Mouse (Mus musculus): ENCODE data around the gene Cpm. TPM values are rescaled to one million over a fixed set of nuclear protein-coding genes. Genes with fewer than 3 reads are reported as not detected.
"Not testable (repeated sequence)": the region's sequence is repeated elsewhere in the genome, so short reads cannot be mapped to it uniquely, and the experiment has no call there.

The Cpm gene
- polyA plus RNA-seq, 1 experiment from 2014 or later: 3.1 TPM

GRCm38 (mm10) chr10:117702024-117702833 is 72.9 kb downstream of the Cpm start:
- H3K9ac ChIP-seq: no peak overlapping the region
- H3K9me3 ChIP-seq: no peaks in the 10 kb centered on the region
- peaks cover 11% of the 10 kb centered on the region for H3K4me1 ChIP-seq
- no peak for ATAC-seq (ENCODE audit: extremely low read depth, insufficient number of reproducible peaks, low FRiP score, low TSS enrichment)
- H3K27me3 ChIP-seq (replicated peaks): no peaks in the 10 kb centered on the region
- no peak overlapping the region for H3K27ac ChIP-seq (replicated peaks)
- WGBS: 93% methylated on average over 6 of the region's 6 CpGs
- peaks cover 96% of the 10 kb centered on the region for H3K36me3 ChIP-seq
- no peak overlapping the region for H3K4me3 ChIP-seq
- H3K4me2 ChIP-seq: no peak overlapping the region

- Histone ChIP-seq H3K9ac (no peak overlapping the region), H3K9me3 (no peaks in the 10 kb centered on the region), H3K36me3 (peaks cover 93% of the 10 kb centered on the region), H3K4me1 (peaks cover 17% of the 10 kb centered on the region), H3K27ac (replicated peaks) (no peak overlapping the region), H3K4me2 (no peak overlapping the region), H3K4me3 (no peak overlapping the region), H3K27me3 (replicated peaks) (no peaks in the 10 kb centered on the region)
- no peak for ATAC-seq (ENCODE audit: extremely low read depth, insufficient number of reproducible peaks, low FRiP score, low TSS enrichment)
- WGBS: 92% methylated on average over 3 of the region's 3 CpGs
These were observed 74.2 kb downstream of the Cpm start for GRCm38 (mm10) chr10:117703506-117703905.

- H3K9me3 ChIP-seq; H3K27ac ChIP-seq (replicated peaks); H3K4me3 ChIP-seq; H3K4me2 ChIP-seq; H3K27me3 ChIP-seq (replicated peaks); ATAC-seq (ENCODE audit: extremely low read depth, insufficient number of reproducible peaks, low FRiP score, low TSS enrichment); H3K9ac ChIP-seq: not testable (repeated sequence)
- H3K4me1 ChIP-seq: peaks cover 26% of the 10 kb centered on the region
- H3K36me3 ChIP-seq: peaks cover 88% of the 10 kb centered on the region
- WGBS: 93% methylated on average over 6 of the region's 6 CpGs
These were observed 75.1 kb downstream of the Cpm start for GRCm38 (mm10) chr10:117704314-117704963.

- no peak for ATAC-seq (ENCODE audit: extremely low read depth, insufficient number of reproducible peaks, low FRiP score, low TSS enrichment)
These were observed 75.7 kb downstream of the Cpm start for GRCm38 (mm10) chr10:117704964-117705335.

GRCm38 (mm10) chr10:117705806-117706205 is 76.5 kb downstream of the Cpm start:
- H3K4me1 ChIP-seq: peaks cover 27% of the 10 kb centered on the region
- no peak overlapping the region for H3K4me2 ChIP-seq
- H3K4me3 ChIP-seq: no peak overlapping the region
- no peak overlapping the region for H3K9ac ChIP-seq
- H3K9me3 ChIP-seq: no peaks in the 10 kb centered on the region
- no peak for ATAC-seq (ENCODE audit: extremely low read depth, insufficient number of reproducible peaks, low FRiP score, low TSS enrichment)
- H3K36me3 ChIP-seq: peaks cover 75% of the 10 kb centered on the region
- H3K27me3 ChIP-seq (replicated peaks): no peaks in the 10 kb centered on the region
- no peak overlapping the region for H3K27ac ChIP-seq (replicated peaks)

More at GRCm38 (mm10) chr10:117704964-117705335, 75.7 kb downstream of the Cpm start:
- H3K9ac ChIP-seq: no peak overlapping the region
- peaks cover 27% of the 10 kb centered on the region for H3K4me1 ChIP-seq
- no peak overlapping the region for H3K27ac ChIP-seq (replicated peaks)
- H3K4me3 ChIP-seq: no peak overlapping the region
- no peak overlapping the region for H3K4me2 ChIP-seq
- WGBS: 92% methylated on average over 6 of the region's 6 CpGs
- H3K9me3 ChIP-seq: no peaks in the 10 kb centered on the region
- H3K27me3 ChIP-seq (replicated peaks): no peaks in the 10 kb centered on the region
- H3K36me3 ChIP-seq: peaks cover 83% of the 10 kb centered on the region

GRCm38 (mm10) chr10:117706440-117706839 is 77.1 kb downstream of the Cpm start:
- Histone ChIP-seq H3K4me2 (no peak overlapping the region), H3K4me3 (no peak overlapping the region), H3K4me1 (peaks cover 32% of the 10 kb centered on the region), H3K9me3 (no peaks in the 10 kb centered on the region), H3K27ac (replicated peaks) (no peak overlapping the region), H3K9ac (0 out of 2 replicates have a peak overlapping the region, but pooled peaks have one; percentile 37), H3K27me3 (replicated peaks) (no peaks in the 10 kb centered on the region), H3K36me3 (peaks cover 69% of the 10 kb centered on the region)
- ATAC-seq (ENCODE audit: extremely low read depth, insufficient number of reproducible peaks, low FRiP score, low TSS enrichment): no peak
- 76% methylated on average over 6 of the region's 6 CpGs for WGBS

GRCm38 (mm10) chr10:117707114-117707838 is 78.0 kb downstream of the Cpm start:
- H3K9me3 ChIP-seq: no peaks in the 10 kb centered on the region
- 82% methylated on average over 2 of the region's 2 CpGs for WGBS
- H3K4me3 ChIP-seq: no peak overlapping the region
- no peak for ATAC-seq (ENCODE audit: extremely low read depth, insufficient number of reproducible peaks, low FRiP score, low TSS enrichment)
- peaks cover 61% of the 10 kb centered on the region for H3K36me3 ChIP-seq
- H3K4me1 ChIP-seq: peaks cover 34% of the 10 kb centered on the region
- H3K4me2 ChIP-seq: no peak overlapping the region
- peak overlapping the region; percentile 37; the same call in 1 of the 2 replicates for H3K9ac ChIP-seq
- no peak overlapping the region for H3K27ac ChIP-seq (replicated peaks)
- H3K27me3 ChIP-seq (replicated peaks): no peaks in the 10 kb centered on the region

GRCm38 (mm10) chr10:117708376-117708775 is 79.1 kb downstream of the Cpm start:
- Histone ChIP-seq H3K9me3 (no peaks in the 10 kb centered on the region), H3K4me1 (peaks cover 34% of the 10 kb centered on the region), H3K4me3 (peak overlapping the region; percentile 92), H3K36me3 (peaks cover 50% of the 10 kb centered on the region), H3K9ac (no peak overlapping the region), H3K4me2 (0 out of 2 replicates have a peak overlapping the region, but pooled peaks have one; percentile 83), H3K27me3 (replicated peaks) (no peaks in the 10 kb centered on the region), H3K27ac (replicated peaks) (no peak overlapping the region)
- WGBS: 97% methylated on average over 2 of the region's 2 CpGs
- no peak for ATAC-seq (ENCODE audit: extremely low read depth, insufficient number of reproducible peaks, low FRiP score, low TSS enrichment)

GRCm38 (mm10) chr10:117708856-117709255 is 79.6 kb downstream of the Cpm start:
- H3K9me3 ChIP-seq: no peaks in the 10 kb centered on the region
- H3K36me3 ChIP-seq: peaks cover 45% of the 10 kb centered on the region
- H3K27ac ChIP-seq (replicated peaks): no peak overlapping the region
- WGBS: 75% methylated on average over 9 of the region's 9 CpGs
- peaks cover 34% of the 10 kb centered on the region for H3K4me1 ChIP-seq
- H3K9ac ChIP-seq: peak overlapping the region; percentile 100
- ATAC-seq (ENCODE audit: extremely low read depth, insufficient number of reproducible peaks, low FRiP score, low TSS enrichment): no peak
- H3K4me3 ChIP-seq: peak overlapping the region; percentile 92
- no peaks in the 10 kb centered on the region for H3K27me3 ChIP-seq (replicated peaks)
- peak overlapping the region; percentile 83 for H3K4me2 ChIP-seq

- H3K36me3 ChIP-seq: peaks cover 40% of the 10 kb centered on the region
- H3K27me3 ChIP-seq (replicated peaks): no peaks in the 10 kb centered on the region
- peaks cover 34% of the 10 kb centered on the region for H3K4me1 ChIP-seq
- H3K4me2 ChIP-seq: peak overlapping the region; percentile 83
- H3K9ac ChIP-seq: peak overlapping the region; percentile 100
- H3K4me3 ChIP-seq: peak overlapping the region; percentile 92
- H3K27ac ChIP-seq (replicated peaks): peak overlapping the region; percentile 99
- 33% methylated on average over 12 of the region's 12 CpGs for WGBS
- no peak for ATAC-seq (ENCODE audit: extremely low read depth, insufficient number of reproducible peaks, low FRiP score, low TSS enrichment)
- H3K9me3 ChIP-seq: no peaks in the 10 kb centered on the region
These were observed 80.1 kb downstream of the Cpm start for GRCm38 (mm10) chr10:117709326-117709830.

Data from heart, embryonic 13.5 days (tissue).